Mouse (Mus musculus): ENCODE measurements around the gene Hephl1.
"Not testable (repeated sequence)": the region's sequence is repeated elsewhere in the genome, so short reads cannot be mapped to it uniquely, and the experiment has no call there.

The Hephl1 gene

DNA sequence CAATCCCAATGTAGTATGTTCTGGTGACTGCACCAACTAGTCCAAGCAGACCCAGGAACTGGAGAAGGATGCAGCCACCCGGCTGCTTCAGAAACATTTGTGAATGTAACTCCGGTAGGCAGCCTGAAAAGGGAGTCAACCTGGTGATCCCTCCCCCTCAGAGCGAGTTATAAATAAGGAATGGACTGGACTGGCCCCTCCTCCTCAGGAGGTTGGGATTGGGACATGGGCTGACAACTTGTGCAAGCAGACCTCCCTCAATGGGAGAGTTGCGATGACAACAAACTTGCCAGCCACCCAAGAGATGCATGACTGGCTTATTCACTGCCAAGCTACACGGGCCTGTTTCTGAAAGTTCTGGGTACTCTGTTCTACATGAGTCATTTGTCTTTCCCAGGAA lies at the start of gene Hephl1:
Gene Hephl1, minus strand, starts transcription at position 101 of the 400 bp plus-strand sequence.
- DNase-seq (ENCODE audit: low spot score in 2 of 2), result no peak

- no peak for DNase-seq (ENCODE audit: low spot score in 2 of 2)
These were observed 37.5 kb upstream of the Hephl1 start for GRCm38 (mm10) chr9:15149246-15149926.

DNA sequence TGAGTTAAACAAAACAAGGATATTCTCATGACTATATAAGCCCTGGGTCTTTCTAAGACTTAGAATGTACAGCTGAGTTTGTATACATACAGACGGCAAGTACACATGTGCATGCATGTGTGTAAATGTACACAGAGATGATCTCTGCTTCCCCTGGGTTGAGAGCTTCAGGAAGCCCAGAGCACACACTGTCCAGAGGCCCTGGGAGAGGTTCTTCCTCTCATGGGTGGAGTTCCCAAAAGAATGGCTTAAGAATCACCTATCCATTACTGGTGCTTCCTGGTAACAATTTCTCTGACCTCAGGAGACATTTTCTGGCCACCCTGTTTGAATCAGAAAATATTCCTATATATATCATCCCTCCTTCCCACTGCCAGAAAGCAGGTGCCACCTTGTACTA lies 28.6 kb upstream of the Hephl1 start:
- DNase-seq (ENCODE audit: low spot score in 2 of 2), result no peak

- no peak for DNase-seq (ENCODE audit: low spot score in 2 of 2)
These were observed 14.0 kb upstream of the Hephl1 start for GRCm38 (mm10) chr9:15125897-15126296.

- DNase-seq (ENCODE audit: low spot score in 2 of 2), result no peak
These were observed 10.5 kb upstream of the Hephl1 start for GRCm38 (mm10) chr9:15122431-15122830.

DNA sequence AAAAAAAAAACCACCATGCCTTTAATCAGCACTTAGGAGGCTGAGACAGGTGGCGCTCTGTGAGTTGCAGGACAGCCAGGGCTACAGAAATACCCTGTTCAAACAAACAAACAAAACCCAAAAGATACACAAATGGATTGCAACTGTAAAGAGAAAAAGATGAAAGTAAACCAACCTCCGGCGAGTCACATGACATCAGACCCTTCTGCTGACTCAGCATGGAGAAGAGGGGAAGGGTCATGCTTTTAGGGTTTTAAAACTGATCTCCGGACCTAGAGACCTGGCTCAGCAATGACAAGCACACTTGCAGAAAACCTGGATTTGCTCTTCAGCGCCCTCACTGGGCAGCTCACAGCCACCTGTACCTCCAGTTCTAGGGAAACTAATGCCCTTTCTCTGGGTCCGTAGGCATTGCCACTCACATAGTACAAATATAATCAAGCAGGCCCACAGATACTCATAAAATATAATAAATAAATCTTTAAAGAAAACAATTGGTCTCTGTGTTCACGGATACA lies 9.0 kb upstream of the Hephl1 start:
- DNase-seq (ENCODE audit: low spot score in 2 of 2), result no peak

GRCm38 (mm10) chr9:15120209-15120608 lies 8.3 kb upstream of the Hephl1 start:
- DNase-seq (ENCODE audit: low spot score in 2 of 2), result no peak

DNA sequence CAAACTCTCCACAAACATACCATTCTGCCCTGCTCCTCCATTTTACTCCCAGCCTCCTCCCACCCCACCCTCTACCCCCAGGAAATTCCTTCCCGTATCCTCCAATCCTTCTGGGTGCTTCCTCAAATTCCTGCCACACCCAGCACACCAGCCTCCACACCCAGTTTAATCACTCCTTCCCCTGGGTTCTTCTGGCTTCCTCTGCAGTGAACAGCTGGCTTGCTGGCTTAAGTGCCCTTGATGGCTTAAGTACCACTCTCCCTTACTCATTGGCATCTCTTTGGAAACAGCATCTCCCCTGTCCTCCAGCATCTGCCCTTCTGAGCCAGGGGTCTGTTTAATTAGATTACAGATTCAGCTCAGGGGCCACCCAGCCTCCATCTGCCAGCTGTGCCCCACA lies 7.6 kb upstream of the Hephl1 start:
- DNase-seq (ENCODE audit: low spot score in 2 of 2), result no peak

DNA sequence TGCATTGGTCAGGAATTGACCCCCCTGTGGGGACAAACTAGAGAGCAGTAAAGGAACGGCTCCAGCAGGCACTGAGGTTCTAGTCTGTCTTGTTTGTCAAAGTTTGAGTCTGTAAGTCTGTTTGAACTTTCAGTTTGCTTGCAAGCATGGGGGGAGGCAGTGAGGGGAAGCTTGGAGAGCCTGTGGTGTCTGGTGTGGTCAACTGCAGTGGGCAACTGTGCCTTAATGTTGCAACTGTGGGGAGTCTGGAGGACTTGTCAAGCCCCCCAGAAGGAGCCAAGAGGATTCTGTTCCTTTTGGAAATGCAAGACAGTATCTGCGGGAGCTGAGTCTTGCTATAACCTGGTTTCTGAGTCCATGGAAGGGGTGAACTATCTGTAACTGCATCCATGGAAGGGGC lies 4.3 kb upstream of the Hephl1 start:
- no peak for DNase-seq (ENCODE audit: low spot score in 2 of 2)

DNA sequence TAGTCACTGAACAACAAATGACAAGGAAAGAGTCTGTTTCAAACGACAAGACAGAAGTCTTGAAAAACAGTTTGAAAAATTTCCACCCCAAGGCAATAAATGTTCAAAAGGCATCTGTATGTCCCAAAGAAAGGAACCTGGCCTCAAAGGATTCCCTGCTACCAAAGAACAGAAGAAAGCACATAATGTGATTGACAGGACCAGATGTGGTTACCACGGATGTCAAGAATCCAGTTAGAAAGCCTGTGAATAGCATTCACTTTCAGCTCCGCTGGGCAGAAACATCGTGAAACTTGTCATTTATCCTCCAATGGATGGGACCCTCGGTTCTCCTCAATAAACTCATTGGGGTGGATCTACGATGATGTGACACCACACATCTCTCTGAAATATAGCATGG lies 2.2 kb upstream of the Hephl1 start:
- DNase-seq (ENCODE audit: low spot score in 2 of 2), result no peak

DNA sequence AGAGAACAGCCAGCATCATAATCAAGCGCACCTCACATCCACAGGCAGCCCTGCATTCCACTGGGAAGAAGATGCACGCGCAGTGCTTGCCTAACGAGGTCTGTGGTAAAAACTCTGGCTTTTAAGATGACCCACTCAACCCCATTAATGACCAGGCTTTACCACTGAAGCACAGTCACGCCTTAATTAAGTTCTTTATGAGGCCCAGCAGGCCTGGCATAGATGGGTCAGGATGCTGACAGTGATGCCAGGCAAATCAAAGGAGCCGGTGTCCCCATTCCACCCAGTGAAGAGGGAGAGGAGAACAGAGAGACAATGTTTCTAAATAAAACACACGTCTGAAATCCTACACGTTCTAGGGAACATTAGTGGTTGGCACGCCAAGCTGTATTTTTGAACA lies 3.8 kb downstream of the Hephl1 start:
- no peak for DNase-seq (ENCODE audit: low spot score in 2 of 2)

DNA sequence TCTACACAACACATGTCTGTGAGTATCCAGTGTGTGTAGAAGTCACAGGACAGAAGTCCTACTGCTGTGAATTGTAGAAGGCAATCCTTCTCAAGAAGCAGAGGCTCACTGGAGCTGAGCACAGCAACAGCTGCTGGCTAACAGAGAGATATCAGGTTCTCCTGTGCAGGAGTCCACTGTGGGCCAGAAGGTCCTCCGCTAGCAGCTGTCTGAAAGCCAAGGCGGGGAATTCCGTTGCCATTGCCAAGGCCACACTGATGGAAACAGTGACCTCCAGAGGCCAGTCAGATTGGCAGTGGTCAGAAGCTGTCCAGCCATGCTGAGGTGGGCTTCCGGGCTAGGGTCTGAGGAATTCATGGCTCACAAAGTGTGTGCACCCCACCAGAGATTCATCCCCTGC lies 6.8 kb downstream of the Hephl1 start:
- DNase-seq (ENCODE audit: low spot score in 2 of 2), result no peak

DNA sequence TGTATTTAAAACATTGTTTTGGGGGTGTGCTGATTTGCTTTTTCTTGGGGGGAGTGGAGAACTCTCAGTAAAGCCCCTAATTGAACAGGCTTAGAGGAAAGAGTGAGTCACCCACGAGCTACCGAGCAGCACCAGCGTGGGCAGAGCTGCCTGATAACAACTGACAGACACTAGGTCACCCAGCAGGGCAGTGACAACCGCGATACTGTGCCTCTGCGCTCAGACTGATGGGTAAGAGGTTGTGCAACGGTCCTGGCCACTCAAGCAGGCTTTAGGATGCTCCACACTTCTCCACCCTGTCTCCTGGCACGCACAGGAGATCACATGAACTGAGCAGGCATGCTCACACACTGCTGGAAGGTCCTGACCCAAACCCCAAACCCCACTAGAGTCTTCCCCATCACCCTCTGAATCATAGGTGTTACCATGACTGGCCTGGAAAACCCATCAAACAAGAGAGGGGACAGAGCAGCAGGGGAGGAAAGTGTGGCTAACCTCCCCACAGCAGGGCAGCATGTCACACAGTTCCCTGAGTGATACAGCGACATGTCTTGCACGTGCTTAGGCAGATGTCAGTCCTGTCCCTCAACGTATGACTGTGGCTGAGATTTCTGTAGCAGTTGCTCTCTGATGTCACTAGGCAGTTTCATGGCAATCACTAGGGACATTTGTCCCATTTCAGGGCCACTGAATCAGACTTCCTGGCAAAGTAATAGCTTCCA lies 8.2 kb downstream of the Hephl1 start:
- DNase-seq (ENCODE audit: low spot score in 2 of 2), result no peak

DNA sequence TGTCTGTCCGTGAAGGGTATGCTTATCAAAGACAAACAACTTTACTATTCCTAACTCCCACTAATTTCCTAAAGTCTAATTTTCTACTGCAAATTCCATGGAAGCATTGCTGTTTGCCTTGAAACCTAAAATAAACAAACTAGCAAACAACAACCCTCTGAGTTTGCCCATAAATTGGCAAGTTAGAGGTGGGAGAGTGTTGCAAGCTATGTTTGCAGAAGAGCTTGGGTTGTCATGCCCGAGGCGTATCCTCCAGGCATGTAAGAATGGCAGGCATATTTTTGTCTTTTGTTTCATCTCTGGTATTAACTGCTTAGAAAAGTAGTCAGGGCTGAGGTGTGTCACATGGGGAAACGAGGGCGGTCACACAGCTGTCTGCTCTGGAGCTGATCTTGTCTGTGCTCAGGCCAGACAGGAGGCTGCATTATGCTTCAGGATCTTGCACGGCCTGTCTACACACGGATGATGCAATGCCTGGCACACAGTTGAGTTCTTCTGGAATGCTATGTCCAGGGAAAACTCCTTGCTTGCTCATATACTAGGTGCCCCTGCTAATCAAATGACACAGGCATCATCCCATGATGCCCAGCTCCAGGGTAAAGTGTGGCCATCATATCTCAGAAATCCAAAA lies 10.3 kb downstream of the Hephl1 start:
- no peak for DNase-seq (ENCODE audit: low spot score in 2 of 2)

DNA sequence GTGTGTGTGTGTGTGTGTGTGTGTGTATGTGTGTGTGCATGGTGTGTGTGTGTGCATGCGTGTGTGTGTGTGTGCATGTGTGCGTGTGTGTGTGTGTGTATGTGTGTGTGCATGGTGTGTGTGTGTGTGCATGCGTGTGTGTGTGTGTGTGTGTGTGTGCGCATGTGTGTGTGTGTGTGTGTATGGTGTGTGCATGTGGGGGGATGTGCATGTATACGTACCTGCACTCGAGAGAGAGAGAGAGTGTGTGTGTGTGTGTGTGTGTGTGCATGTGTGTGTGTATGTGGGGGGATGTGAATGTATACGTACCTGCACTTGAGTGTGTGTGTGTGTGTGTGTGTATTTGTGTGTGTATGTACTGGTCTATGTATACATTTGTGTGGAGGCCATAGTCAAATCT lies 13.5 kb downstream of the Hephl1 start:
- DNase-seq (ENCODE audit: low spot score in 2 of 2), result not testable (repeated sequence)

DNA sequence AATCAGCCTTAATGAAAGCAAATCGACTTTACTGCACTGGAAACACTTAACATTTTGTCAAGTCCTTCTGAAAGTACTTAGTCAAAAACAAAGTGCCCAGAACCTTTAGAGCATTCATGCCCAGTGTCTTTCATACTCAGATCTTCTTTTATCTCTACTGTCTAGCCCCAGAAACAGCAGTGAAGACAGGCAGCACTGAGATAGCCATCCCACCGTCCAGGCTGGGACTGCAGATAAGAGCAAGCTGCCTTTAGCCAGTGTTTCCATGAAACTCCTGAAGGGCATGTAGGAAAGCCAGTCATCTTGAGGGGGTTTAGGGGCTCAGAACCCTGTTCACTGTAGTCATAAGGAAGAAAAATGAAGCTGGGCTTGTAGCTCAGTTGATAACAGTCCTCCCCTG lies 14.7 kb downstream of the Hephl1 start:
- no peak for DNase-seq (ENCODE audit: low spot score in 2 of 2)

DNA sequence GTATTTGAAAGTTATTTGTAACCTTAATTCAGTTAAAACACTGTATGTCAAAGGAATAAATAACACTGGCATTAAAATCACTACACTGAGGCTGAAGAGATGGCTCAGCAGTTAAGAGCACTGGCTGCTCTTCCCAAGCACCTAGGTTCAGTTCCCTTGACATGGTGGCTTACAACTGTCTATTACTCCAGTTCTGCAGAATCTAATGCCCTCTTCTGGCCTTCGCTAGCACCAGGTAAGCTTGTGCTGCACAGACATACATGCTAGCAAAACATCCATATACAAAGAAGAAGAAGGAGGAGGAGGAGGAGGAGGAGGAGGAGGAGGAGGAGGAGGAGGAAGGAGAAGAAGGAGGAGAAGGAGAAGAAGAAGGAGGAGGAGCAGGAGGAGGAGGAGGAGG lies 15.7 kb downstream of the Hephl1 start:
- DNase-seq (ENCODE audit: low spot score in 2 of 2), result no peak

DNA sequence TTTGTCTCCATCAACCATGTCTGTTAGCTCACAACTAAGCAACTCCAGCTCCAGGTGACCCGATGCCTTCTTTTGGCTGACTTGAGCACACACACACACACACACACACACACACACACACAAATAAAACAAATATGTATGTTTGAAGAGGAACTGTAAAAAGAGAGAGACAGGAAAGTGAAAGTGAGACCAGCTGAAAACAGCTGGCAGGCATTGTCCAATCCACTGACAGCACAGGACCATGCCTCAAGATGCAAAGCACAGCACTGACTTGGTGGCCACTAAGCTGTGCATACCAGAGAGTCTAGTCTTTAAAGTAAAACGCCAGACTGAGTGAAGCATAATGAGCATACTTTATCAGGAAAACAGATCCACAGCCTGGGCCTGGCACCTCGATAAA lies 16.7 kb downstream of the Hephl1 start:
- DNase-seq (ENCODE audit: low spot score in 2 of 2), result no peak

DNA sequence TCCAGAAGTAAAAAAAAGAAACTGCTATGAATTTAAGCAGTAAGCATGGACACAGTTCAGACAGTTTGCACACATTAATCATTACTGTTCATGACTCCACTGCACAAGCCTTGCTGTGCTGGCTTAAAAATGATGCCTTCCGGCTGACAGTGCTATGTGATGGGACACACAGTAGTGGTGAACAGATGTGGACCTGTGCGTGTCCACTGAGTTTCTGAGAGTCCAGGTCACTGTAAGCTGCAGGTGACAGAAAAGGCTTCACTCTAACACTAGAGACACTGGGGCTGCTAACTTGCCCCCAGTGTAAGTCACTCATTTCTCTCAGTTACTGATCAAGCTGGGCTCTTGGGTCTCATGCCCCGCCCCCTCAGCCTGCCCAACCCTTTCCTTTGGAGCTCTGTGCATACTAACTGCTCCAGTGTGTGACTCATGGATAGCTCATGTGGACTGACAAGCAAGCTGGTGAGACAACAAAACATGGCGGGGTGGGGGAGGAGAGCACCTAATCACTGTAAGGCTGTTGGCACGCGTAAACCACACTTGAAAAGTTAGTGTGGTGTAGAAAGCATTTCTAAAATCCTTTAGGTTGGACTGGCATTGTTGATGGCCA lies 43.1 kb downstream of the Hephl1 start:
- DNase-seq (ENCODE audit: low spot score in 2 of 2), result no peak

DNA sequence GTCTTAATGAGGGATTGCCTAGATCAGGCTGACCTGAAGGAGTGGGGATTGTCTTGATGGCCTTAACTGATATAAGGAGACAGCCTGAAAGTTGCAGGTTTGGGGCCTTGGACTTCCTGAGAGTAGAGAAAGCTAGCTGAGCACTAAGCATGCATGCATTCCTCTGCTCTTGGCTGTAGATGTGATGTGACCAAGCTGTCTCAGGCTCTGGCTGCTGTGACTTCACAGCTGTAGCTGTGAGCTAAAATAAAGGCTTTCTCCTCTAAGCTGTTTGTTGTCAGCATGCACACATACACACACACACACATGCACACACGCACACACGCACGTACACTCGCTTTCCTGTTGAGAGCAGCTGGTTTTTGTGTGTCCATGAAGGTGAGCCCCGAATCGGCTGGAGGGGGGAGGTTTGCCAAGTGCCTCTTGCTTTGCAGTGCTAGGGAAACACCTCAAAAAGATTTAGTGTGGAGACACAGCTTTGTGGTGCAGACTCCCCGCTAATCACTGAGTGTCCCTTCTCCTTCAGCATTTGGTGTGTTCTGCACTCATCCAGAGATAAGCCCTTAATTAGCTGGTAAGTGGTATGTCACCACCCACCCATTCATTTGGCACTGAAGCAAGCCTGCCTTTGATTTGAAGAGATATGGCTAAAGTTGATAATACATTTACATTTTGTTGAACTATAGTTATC lies 43.8 kb downstream of the Hephl1 start:
- no peak for DNase-seq (ENCODE audit: low spot score in 2 of 2)

- no peak for DNase-seq (ENCODE audit: low spot score in 2 of 2)
These were observed 47.7 kb downstream of the Hephl1 start for GRCm38 (mm10) chr9:15064176-15064575.

DNA sequence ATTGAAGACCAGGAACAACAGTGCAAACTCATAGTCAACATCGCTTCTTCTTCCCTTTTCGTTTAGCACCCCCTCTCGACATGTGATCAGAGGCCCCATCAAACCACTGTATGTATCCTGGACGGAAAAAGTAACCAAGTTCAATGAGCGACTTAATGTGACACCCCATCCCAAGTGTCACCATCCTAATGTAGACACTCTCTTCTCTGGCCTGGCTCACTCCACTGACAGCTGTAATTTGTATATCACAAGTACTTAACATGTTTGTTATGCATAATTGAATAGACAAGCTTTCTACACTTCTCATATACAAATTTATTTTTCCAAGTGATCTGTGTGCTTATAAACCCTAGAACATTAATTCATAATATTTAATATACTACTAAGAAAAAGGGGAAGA lies 51.1 kb downstream of the Hephl1 start:
- no peak for DNase-seq (ENCODE audit: low spot score in 2 of 2)
